Comparison of ENCODE assay signal across 14 mouse cellular contexts in the genomic region with DNA sequence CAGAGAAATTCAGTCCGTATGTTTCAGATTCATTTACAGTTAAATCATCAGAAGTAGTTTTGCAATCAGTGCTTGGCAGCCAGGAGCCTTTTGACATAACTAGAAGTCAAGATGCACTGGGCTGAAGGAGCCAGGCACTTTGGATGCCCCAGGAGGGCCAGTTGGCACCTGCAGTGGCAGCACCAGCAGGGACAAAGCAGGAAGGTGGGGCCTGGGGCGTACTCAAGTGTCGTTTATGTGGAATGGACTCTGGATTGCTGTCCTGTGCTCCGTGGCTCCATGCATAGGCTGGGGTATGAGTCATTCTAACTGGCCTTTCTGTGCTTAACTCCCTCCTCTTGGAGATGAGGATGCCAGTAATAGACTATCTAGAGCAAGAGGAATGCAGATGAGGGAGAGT.
A peak's percentile ranks its signal among the peaks of the same experiment; 100 is the strongest.
DNase-seq lines count a peak whose midpoint lies in the region; ATAC-seq and TF ChIP-seq lines count a peak whose summit lies in the region.
"Had no signal": no experiment of that assay in that cellular context is flagged by ENCODE, and none has a peak within 500 bp of the region (broad histone marks: within the 10 kb centered on the region; RNA-seq: fewer than 3 reads in every experiment).

No protein-coding gene starts in this region.

- intact Hi-C loops in heart, adult 2 months (cut with DNase I) = no loop called here
- intact Hi-C loops in heart, postnatal 14 days (cut with DNase I) = no loop called here

- no peaks in the 10 kb centered on the region for H3K79me2 ChIP-seq in heart, adult 2 months (replicated peaks; ENCODE audit: control insufficient read depth, insufficient read depth, low read length)

- no peak for TF ChIP-seq EP300 in heart, adult 2 months (IDR thresholded peaks at IDR 0.05; ENCODE audit: insufficient read depth, low read depth, low read length)

- no peak for TF ChIP-seq POLR2A in heart, adult 2 months (IDR thresholded peaks at IDR 0.05; ENCODE audit: insufficient read depth, low read depth, low read length)

- H3K27ac ChIP-seq in heart, adult 2 months = no peak overlapping the region
- H3K27ac ChIP-seq in kidney, embryonic 16.5 days (ENCODE audit: low read length) = no peak overlapping the region
- H3K27ac ChIP-seq: left cerebral cortex, adult 2 months; liver, embryonic 12.5 days had no signal

- H3K4me2 ChIP-seq in kidney, embryonic 16.5 days (replicated peaks; ENCODE audit: low read depth, low read length) = no peak overlapping the region
- H3K4me2 ChIP-seq: liver, embryonic 12.5 days had no signal

- no peak for ATAC-seq in kidney, embryonic 16.5 days (ENCODE audit: low FRiP score, low TSS enrichment)
- ATAC-seq: CD4-positive, CD25-positive, alpha-beta regulatory T cell, adult 4 months; liver, embryonic 12.5 days had no signal

- no peaks in the 10 kb centered on the region for H3K36me3 ChIP-seq in heart, adult 2 months (ENCODE audit: control insufficient read depth, insufficient read depth, low read length)
- no peaks in the 10 kb centered on the region for H3K36me3 ChIP-seq in kidney, embryonic 16.5 days (ENCODE audit: insufficient read depth, low read length)
- H3K36me3 ChIP-seq: liver, embryonic 12.5 days had no signal

- H3K9ac ChIP-seq in heart, adult 2 months (ENCODE audit: low read depth, low read length) = no peak overlapping the region
- no peak overlapping the region for H3K9ac ChIP-seq in kidney, embryonic 16.5 days (replicated peaks; ENCODE audit: low read length)
- H3K9ac ChIP-seq: liver, embryonic 12.5 days had no signal

- TF ChIP-seq CTCF in heart, adult 2 months (IDR thresholded peaks at IDR 0.05) = no peak

- no peaks in the 10 kb centered on the region for H3K27me3 ChIP-seq in heart, adult 2 months (ENCODE audit: control insufficient read depth, insufficient read depth, low read length)
- H3K27me3 ChIP-seq in kidney, embryonic 16.5 days (ENCODE audit: insufficient read depth, low read length) = no peaks in the 10 kb centered on the region
- H3K27me3 ChIP-seq: liver, embryonic 12.5 days had no signal

- peak; percentile 60 to 62 for DNase-seq in heart, adult 2 months
- no peak for DNase-seq in heart, postnatal 14 days
- DNase-seq in Muller cell, postnatal 12 days (ENCODE audit: inconsistent ontology term) = peak; percentile 84
- peak; percentile 32 for DNase-seq in brain, adult 2 months (ENCODE audit: low read depth, low spot score)
- DNase-seq in lung, postnatal 14 days = peak; percentile 34
- DNase-seq in testis, postnatal 14 days (ENCODE audit: low spot score) = no peak
- no peak for DNase-seq in cerebellum, postnatal 25 days
- DNase-seq: spleen, adult 18-20 months; thymus, adult 2 months had no signal

- H3K9me3 ChIP-seq in kidney, embryonic 16.5 days (ENCODE audit: low read length) = no peaks in the 10 kb centered on the region
- H3K9me3 ChIP-seq: liver, embryonic 12.5 days had no signal

- no peak overlapping the region for H3K4me3 ChIP-seq in heart, adult 2 months
- H3K4me3 ChIP-seq in kidney, embryonic 16.5 days (ENCODE audit: low read length) = no peak overlapping the region
- H3K4me3 ChIP-seq: erythroblast, embryonic 14.5 days; left cerebral cortex, adult 2 months; liver, embryonic 12.5 days had no signal

- H3K4me1 ChIP-seq in heart, adult 2 months (ENCODE audit: control insufficient read depth, insufficient read depth, low read length) = peaks cover 14% of the 10 kb centered on the region
- peaks cover 2% of the 10 kb centered on the region; the same call in 1 of the 2 replicates for H3K4me1 ChIP-seq in kidney, embryonic 16.5 days (ENCODE audit: insufficient read depth, low read length)
- H3K4me1 ChIP-seq: liver, embryonic 12.5 days had no signal

- 63% methylated on average over 4 of the region's 4 CpGs for WGBS in heart, adult 2 months
- 67% methylated on average over 4 of the region's 4 CpGs for WGBS in kidney, embryonic 16.5 days

Comparison
In these comparisons a context has a peak if more than half of its experiments do, and no peak if none do; other contexts are left out.
1. DNase-seq: peak in heart, adult 2 months (2 of 2), Muller cell, postnatal 12 days (single experiment), brain, adult 2 months (single experiment) and lung, postnatal 14 days (single experiment); none in heart, postnatal 14 days (0 of 2), testis, postnatal 14 days (single experiment) and cerebellum, postnatal 25 days (0 of 2).